Mouse (Mus musculus) brain, embryonic 14.5 days (tissue): ENCODE measurements around the gene Zfp870.

Experiments used
- CTCF ChIP-seq: fragments of 200-500 bp; IDR thresholded peaks from 2 replicates; pipeline ENCODE4 v1.5.1; 2012; ENCODE audit warnings: inconsistent platforms, mild to moderate bottlenecking, moderate library complexity, borderline replicate concordance; ENCODE audit not compliant: insufficient read depth, insufficient read length; ENCODE audit errors: extremely low read depth
- POLR2A ChIP-seq: fragments of 200-500 bp; IDR thresholded peaks from 2 replicates; pipeline ENCODE4 v1.6.1; 2012; ENCODE audit warnings: mild to moderate bottlenecking, inconsistent platforms, borderline replicate concordance; ENCODE audit not compliant: poor library complexity, insufficient read depth, insufficient read length, severe bottlenecking; ENCODE audit errors: extremely low read depth

- no peak for TF ChIP-seq CTCF
- no peak for TF ChIP-seq POLR2A
These were observed 36.4 kb upstream of the Zfp870 start for GRCm38 (mm10) chr17:32927803-32928202.
